Mouse (Mus musculus) C2C12 (cell line): ENCODE results near the gene Rhebl1.

Experiments
- CEBPB ChIP-seq: IDR thresholded peaks from one replicate; pipeline ENCODE4 v1.6.1; 2011; ENCODE audit warnings: low read depth, mild to moderate bottlenecking, control low read depth, moderate library complexity
- CTCF ChIP-seq: IDR thresholded peaks from one replicate; pipeline ENCODE4 v1.5.1; 2011; ENCODE audit not compliant: control insufficient read depth, insufficient read depth, insufficient read length
- MAX ChIP-seq: IDR thresholded peaks from one replicate; pipeline ENCODE4 v1.6.1; 2011; ENCODE audit warnings: mild to moderate bottlenecking, control low read depth
- MYOG ChIP-seq: IDR thresholded peaks from one replicate; pipeline ENCODE4 v1.6.1; 2011; ENCODE audit not compliant: control insufficient read depth, insufficient read length; ENCODE audit errors: extremely low read depth
- USF1 ChIP-seq: IDR thresholded peaks from one replicate; pipeline ENCODE4 v1.6.1; 2011; ENCODE audit warnings: low read depth, mild to moderate bottlenecking, control low read depth, moderate library complexity

- TF ChIP-seq CTCF (no peak), MAX (no peak), USF1 (no peak), MYOG (no peak), CEBPB (no peak)
These were observed 23.0 kb downstream of the Rhebl1 start, which contains the start of gene Kmt2d for GRCm38 (mm10) chr15:98871070-98871915.
